Mouse (Mus musculus) urinary bladder, postnatal 10 days (tissue): ENCODE measurements around the gene Ipcef1.

ENCODE experiments used
- DNase-seq: peaks from one replicate; pipeline ENCODE4 v3.0.0; 2022; ENCODE audit warnings: low spot score

Gene Ipcef1

DNA sequence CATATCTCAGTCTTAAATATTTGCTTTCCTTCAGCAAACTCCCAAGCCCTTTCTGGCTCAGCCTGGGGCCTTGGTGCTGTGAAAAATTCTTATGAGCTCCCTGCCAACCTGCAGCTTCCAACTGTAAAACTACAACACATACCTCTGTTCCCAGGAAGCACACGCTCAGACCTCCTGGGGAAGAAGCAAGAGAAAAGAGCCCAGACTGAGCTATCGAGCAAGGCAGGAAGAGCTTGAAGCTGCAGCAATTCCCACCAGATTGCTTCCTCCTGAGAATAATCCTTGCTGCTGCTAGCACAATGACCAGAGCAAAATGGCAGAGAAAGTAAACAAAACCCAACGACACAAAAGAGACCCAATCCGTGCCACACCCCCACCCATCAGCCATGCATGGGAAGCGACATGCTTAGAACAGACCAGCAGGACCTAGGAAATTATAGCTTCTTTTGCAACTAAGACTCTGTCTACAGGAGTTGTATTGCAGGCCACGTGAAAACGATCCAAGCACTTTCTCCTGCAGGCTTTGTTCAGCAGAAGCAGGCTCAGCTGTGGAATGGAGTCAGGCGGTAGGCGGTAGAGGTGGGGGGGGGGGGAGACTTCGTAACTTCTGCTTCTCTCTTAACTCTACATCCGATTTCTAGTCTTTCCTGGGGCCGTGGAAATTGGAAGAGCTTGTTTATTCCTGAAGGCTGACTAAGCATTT is at the start of gene Ipcef1:
Gene Ipcef1 (minus strand): TSS at position 164 of the 703 bp plus-strand sequence.
- no peak for DNase-seq

DNA sequence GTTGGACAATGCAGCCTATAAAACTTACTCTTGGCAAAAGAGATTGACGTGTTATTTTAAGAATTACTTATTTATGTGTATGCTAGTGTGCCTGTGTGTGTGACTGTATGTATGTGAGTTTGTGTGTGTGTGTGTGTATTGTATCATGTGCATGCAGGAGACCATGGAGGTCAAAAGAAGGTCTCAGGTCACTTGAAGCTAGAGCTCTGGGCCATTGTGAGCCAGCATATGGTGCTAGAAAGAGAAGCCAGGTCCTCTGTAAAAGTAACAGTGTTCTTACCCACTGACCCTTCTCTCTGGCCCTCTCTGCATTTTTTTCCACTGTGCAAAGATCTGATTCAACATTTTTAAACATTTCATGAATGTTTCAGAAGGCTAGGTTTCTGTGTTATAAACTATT is 25.7 kb upstream of the Ipcef1 start:
- no peak for DNase-seq

DNA sequence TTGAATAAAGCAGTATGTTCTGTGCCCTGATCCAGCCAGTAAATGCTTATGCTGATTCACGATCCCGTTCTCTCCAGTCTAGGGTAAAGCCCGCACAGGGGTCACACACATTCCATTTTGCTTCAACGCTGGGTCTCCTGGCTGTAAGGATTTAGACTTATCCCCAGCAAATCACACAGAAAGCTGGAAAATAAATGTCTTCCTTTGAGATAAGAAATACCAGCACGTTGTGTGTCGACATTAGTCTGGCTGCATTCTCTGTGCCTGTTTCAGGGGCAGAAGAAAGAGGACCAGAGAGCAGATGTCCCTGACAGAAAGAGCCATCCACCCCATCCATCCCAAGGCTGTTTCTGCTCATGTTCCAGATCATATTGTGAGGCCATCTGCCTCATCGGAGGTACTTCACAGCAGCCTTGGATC is 25.1 kb upstream of the Ipcef1 start:
- DNase-seq = no peak

DNA sequence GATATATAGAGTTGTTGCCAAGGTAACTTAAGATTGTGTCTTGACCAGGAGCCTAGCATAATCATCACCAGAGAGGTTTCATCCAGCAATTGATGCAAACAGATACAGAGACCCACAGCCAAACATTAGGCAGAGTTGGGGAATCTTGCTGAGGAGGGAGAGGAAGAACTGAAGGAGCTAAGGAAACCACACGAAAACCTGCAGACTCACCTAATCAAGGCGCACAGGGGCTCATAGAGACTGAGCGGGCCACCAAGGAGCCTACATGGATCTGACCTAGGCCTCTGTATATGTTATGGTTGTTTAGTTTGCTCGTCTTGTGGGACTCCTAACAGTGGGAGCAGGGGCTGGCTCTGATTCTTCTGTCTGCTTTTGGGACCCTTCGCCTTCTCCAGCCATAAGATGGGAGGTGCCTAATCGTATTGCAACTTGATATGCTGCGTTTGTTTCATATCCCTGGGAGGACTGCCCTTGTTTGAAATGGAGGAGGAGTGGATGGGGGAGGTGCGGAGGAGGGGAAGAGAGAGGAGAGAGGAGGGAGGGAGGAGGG is 24.5 kb upstream of the Ipcef1 start:
- no peak for DNase-seq

DNA sequence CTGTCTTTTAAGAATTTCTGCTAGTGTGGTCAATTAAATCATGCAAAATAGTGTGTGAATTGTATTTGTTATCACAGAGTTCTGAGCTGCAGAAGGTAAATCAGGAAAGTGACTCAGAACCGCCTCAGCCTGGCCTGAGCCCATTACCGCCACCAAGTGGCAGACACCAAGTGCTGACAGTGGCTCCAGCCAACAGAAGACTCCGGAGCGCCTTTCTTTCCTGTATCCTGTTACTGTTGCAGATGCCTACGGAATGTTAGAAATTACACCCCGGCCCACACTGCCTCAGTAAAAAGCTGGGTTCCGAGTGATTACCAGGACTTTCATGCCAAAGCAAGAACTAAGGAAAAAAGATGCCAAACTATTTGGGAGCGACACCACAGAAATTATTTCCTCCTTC is 23.9 kb upstream of the Ipcef1 start:
- DNase-seq = peak; percentile 26

DNA sequence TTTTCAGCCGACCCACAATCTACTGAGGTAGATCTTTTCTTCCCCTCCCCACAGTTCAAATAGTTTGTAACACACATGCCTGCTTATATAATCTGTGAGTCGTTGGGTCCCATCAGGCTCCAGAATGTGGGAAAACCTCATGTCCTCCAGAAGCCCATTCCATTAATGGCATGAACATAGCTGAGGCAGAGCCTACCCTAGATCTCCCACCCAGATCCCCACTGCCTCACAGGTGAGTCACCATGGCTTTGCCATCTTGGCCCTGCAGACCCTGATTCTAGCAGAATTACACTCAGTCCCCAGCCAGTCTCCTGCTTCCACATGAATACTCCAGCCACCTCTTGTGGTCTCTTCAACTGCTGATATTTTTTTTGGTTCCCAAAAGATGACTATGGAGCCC is 23.4 kb upstream of the Ipcef1 start:
- DNase-seq = no peak

DNA sequence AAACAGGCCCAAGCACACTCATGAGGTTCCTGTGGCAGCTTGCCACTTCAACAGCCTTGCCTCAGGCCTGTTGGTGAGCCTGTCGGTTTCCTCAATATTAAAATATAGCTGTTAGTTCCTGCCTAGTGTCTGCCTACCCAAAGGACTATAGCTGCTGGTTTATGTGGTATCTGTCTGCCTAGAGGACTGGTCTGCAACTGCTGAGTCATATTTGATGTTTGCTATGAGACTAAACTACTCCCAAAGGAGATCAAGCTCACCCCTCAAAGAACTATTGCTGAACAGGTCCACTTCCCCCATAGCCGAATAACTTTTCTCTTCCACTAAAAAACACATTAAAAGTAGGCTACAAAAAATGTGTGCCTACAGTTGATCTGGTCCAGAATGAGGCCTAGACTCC is 22.0 kb upstream of the Ipcef1 start:
- DNase-seq = no peak

DNA sequence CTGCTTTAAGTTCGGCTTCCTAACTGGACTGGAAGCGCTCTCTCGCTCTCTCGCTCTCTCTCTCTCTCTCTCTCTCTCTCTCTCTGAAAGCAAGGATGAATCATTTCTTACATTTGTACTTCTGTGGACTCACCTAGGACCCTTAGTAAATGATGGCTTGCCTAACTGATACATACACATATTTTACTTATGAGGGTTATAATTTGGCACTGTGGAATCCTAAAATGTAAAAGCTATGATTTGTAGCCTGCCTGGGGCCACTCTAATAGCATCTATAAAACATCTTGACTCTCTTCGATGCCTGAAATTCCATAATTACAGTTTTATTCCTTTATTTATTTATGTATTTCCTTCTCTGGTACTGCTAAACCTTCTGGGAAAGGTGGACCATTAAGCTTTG is 18.6 kb upstream of the Ipcef1 start:
- no peak for DNase-seq

DNA sequence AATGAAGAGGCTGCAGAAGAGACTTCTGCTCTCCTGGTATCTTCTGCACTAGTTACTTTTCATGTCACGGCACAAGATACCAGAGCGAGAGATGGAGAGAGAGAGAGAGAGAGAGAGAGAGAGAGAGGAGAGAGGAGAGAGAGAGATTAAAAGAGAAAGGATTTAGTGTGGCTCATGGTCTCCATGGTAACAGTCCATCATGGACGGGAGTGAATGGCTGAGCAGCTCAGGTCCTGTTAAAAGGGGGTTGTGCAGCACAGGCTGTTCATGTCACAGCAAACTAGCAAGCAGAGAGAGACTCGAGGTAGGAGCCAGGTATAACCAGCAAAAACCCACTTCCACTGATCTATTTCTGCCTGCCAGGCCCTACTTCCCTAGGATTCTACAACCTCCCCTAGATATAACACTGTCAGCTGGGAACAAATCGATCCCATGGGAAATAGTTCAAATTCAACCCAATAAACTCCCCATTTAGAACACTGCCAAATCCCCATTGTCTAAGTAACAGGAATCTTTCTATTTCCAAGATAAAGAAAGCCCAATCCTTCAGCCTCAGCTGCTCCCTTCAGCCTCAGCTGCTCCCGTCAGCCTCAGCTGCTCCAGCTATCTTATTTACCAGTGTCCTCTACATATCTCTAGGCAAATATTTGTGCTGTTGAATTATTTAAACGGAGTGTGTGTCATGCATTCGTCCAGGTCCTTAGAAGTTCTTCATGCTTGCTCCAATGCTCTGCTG is 18.0 kb upstream of the Ipcef1 start:
- no peak for DNase-seq

DNA sequence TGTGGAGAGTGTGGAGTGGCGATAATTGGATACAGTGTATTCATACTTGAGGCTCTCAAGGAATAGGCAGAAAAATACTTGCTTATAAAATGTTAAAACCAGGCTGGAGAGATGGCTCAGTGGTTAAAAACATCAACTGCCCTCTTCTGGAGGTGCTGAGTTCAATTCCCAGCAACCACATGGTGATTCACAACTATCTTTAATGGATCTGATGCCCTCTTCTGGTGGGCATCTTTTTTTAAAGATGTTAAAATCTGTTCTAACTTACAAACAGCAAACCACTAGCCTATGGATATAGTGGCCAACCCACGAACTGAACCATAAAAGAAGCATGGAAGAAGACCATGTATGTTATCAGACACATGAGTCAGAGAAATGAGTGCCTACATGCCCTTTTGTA is 16.8 kb upstream of the Ipcef1 start:
- no peak for DNase-seq

DNA sequence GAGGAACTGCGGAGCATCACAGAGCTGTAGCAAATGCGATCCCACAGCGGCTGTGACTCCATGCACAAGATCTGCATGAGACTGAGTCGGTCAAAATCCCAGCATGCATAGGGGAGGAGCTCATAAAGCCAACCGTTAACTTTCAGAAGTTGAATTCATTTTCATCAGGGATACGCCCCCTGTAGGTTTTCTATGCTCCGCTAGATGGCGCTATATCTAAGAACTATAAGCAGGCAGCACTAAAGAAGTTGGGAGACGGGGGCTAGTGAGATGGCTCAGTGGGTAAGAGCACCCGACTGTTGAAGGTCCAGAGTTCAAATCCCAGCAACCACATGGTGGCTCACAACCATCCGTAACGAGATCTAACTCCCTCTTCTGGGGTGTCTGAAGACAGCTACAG is 16.3 kb upstream of the Ipcef1 start:
- no peak for DNase-seq

DNA sequence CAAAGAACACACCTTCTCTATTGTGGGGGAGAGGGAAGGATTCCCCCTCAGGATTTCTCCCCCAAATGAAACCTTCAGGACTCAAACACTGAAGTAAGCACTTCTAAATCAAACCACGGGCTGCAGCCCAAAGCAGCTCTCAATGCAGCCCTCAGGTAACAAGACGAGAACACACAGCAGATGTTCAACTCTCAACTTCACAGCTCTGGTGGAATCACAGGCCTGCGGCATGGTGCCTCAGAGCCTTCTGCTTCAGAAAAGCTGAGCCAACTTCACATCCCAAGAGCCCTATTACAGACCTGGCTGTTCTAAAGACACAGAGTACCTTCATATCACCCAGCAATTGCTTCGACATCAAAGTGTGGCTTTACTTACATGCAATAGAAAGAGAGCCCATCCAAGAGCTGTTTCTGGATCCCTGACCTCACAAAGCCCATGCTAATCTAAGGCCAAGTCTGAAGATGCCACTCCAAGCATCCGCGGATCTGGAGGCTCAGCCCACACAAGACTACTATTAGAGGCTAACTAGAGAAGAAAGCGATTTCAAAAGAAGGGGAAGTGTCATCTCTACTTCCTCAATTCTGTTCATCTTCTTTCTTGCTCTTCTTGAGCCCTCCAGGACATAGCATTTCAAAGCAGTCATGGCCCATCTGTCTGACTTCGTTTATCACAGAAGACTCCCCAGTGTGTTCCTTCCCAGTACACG is 11.6 kb upstream of the Ipcef1 start:
- no peak for DNase-seq

DNA sequence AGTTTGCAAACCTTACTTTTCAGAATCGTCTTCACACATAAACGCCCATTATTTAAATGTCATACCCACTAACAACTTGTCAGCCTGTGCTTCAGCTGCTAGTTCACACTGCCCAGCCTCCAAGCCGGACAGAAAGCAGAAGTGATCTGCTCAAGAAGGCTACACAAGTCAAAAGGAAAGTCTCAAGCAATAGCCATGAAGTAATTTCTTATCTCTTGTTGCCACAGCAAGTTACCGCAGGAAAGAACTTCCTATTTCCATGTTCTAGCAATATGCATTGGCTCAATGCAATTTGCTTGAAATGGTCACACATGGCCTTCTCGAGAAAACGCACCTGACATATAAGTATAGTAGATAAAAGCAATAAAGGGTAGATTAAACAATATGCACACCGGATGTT is 10.7 kb upstream of the Ipcef1 start:
- no peak for DNase-seq

DNA sequence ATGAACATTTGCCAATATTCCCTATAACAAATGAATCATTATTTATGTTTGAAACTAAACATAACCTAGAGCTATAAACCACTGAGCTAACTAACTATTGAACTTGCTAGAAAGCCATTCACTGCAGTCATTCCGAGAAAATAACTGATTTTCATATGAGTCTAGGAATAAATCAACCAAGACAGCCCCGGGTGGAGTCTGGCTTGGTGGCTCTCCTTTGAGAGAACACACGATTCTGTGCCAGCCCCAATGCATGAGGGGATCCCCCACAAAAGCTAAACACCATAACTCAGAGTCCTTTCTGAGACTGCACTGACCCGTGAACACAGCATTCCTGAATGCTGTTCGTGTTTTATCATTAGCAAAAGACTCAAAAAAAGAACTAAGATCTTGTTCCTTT is 8.0 kb upstream of the Ipcef1 start:
- DNase-seq = no peak

DNA sequence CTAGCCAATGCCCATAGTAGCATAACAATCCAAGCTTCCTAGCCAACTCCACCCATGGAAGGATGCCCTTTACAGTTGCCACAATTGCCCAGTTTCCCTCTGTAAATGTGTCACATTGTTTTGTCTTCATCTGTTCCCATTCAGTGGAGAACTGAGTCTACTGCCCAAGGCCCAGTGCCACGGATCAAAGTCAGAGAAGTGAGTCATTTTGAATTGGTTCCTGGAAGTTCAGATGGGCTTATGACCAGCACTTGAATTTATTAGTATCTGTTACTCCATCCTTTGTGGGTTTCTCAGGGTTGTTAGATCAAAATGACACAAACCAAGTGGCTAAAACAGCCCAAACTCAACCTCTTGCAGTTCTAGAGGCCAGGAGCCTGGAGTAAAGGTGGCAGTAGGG is 5.3 kb upstream of the Ipcef1 start:
- no peak for DNase-seq

DNA sequence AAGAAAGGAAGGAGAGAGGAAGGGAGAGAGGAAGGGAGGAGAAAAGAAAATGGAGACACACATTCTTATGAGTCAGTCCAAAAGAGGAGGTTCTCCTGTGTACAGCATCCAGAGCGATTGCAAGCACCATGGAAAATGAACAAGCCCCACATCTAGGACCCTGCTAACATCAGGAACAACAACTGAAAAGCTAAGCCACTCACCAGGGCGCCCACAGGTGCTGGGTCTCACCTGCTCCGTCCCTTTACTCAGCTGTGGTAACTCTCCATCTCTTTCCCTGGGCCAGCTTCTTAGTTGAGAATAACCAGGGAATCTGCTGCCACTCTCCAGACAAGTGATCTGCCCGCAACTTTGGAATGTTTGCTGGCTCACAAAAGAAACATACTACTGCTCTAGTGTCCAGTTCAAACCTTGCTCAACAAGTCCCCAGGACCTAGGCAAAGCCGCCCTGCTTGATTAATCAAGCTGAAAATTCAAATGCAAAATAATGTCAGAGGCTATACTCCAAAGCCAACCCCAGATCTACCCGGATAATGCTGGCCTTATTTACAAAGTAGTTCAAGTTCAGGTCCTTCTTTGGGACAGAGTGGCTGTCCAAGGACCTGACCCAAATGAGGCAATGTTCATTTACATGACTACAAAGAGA is 2.4 kb upstream of the Ipcef1 start:
- DNase-seq = no peak

DNA sequence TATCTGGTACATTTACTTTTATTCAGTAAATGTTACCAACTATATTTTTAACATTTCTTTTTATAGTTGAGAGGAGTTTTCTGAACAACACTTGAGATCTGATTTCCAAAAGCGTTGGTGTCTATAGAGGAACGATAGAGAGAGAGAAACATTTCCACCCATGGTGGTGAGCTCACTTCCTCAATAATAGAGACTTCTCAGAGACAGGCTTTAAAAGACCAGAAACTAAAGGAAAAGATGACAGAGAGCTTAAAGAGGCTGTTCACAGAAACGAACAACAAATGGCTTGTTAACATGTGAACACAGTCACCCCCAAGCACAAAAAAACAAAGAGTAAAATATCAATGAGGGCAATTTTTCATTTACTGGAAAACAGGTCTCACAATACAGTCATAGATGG is 2.4 kb downstream of the Ipcef1 start:
- no peak for DNase-seq

DNA sequence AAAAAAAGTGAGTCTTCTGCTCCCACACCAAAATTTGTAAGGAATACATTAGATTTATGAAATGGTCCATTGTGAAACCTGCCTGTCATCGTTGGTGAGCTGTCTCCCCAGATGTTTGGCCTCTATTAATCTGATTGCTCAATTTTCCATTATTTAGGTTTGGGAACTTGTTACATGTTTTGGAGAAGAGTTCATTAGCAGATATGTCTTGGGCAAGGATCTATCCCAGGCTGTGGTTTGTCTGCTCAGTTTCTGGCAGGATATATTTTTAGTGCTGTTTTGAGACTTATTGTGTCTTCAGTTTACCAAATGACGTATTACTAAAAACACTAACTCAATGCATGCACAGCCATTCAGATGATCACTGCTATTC is 4.4 kb downstream of the Ipcef1 start:
- no peak for DNase-seq

DNA sequence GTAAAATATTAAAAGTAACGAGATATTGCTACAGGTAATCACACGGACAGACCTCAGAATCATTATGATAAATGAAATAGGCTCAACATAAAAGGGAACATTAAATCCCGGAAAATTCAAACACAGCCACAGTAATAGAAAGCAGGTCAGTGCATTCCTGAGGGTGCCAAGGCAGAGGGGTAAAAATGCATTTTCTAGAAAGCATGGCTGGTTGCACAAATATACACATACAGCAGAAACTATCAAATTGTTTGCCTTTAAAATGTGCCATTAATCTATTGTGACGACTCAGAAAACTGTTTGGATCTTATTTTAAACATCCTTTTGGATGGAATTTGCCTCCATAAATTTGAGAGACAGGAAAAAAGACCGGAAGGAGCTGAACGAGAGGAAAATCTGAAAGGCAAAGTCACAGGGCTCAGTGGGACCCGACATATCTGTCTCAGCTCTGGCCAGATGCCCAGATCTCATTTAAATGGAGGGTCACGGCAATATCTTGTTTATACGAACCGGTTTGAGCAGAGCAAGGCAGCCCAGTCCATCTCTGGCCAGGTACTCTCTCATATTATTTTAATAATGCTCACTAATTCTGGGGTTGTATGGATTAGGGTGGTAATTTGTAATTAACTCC is 4.9 kb downstream of the Ipcef1 start:
- no peak for DNase-seq

DNA sequence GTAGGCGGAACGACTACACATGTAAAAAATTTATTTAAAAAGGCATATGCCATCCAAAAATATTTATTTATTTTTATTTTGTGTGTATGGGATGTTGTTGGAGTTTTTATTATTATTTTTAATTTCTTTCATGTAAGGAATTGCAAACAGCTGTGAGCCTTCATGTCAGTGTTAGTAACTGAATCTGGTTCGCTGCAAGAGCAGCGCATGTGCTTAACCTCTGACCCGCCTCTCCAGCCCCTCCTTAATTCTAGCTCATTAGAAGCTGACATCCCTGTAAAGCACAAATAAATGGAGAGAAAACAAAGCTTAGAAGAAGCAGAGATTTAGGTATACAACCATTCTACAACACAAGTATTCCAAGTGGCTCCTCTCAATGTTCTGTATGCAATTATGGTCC is 8.4 kb downstream of the Ipcef1 start:
- no peak for DNase-seq

DNA sequence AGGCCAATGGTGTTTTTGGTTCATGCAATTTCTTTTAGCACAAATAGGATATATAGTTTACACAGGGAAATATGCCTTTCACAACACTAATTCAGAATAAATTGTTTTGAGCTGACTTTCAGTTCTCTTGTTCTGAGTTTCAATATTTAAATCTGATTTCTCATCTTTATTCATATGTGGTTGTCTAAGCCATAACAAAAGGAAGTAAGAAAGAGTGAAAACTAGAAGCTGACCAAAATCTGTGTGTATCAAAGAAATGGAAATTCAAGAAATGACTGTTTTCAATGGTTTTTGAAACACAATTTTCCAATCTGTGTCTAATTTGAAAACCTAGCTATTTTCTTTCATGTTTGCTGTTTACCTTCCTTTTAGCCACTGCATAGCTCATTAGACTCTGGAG is 11.2 kb downstream of the Ipcef1 start:
- DNase-seq = no peak

DNA sequence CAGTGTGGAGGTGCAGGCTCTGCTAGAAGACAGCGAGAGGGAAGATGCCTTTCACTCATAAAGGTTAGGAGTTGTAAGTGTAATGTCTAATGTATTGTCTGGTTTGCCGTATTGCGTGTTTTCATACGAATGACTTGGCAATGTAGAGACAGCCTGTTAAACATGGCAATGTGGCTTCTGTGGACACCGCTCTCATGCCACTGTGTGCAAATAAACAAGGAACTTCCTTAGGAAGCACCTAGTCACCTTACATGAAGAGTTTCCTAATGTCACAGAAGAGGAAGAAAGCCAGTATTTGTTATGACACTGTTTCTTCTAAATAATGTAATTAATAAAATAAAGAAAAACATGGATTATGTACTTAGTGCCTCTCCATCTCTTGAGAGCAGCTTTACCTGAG is 15.1 kb downstream of the Ipcef1 start:
- no peak for DNase-seq
